Mouse (Mus musculus): ENCODE results near the gene Phactr4. TPM values are rescaled to one million over a fixed set of nuclear protein-coding genes. Genes with fewer than 3 reads are reported as not detected.

Gene Phactr4
- 6.1 and 8.3 TPM in 2 replicates for polyA plus RNA-seq (2012; rRNA removed)

DNA sequence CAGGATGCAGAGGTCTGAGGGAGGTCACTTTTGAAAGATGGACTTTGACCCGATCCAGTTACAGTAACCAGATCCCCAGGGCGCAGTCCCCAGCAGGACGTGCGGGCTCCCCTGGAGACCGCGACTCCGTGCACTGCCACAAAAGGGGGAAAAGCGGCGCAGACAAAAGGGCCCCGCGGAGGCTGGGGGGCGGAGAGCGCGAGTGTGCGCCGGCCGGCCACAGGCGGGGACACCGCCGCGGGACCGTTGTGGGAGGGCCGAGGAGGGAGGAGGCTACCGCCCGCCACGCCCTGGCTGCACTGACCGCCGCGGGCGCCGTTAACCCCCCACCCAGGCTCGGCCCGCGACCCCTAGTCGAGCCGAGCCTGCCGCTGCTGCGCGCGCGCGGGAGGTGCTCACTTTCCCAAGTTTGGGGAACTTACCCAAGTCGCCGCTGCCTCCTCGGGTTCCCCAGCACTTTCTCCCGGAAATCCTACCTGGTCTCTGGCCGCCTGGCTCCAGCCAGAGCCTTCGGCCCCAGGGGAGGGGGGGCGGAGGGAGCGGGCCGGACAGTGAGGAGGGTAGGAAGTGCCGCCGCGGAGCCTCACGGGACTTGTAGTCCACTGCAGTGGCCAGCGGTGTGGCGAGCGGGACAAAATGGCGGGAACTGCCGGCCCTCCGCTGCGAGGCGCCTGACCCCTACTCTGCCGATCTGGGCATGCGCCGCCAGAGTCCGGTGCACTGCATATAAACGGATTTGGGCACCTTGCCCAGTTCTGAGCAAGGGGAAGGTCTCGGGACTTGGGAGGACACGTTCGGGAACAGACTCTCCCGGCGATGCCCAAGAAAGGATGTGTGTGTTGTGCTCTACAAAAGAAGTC is at the start of gene Phactr4:
Phactr4 (minus strand) TSS at position 567 of the 860 bp plus-strand sequence.

DNA sequence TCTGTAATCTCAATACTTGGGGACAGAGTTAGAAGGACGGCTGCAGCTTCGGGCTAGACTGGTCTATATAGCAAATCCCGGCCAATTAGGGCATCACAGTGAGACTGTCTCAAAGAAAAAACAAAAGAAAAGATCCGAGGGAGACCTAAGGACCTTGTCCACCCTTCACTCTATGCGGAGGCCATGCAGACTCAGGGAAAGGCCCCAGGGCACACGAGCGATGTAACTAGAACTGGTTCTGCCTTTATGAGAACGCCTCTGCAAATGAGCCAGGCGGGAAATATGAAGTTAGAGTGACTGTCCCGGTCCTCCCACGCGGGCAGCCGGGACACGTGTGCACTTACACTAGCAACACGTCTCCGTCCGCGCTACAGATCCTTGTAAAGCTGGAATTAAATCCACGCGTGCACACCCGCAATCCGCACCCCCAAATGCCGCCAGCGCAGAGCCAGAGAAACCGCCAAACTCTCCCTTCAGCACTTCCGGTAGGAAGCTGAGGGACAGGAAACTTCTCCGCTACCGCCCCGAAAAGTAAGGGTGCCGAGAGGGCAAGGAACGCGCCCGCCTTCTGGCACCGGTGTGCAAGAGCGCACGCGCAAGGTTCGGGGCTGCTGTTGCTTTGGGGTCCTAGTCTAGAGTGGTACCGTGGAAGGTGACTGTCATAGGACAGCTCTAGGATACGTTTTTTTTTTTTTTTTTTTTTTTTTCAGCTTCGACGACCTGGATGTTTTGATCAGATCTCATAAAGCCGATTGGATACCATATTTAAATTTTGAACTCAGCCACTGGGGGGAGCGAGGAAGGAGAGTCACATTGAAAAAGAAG is 41.4 kb upstream of the Phactr4 start, which contains the start of gene Med18:
Med18 (minus strand) TSS at position 492 of the 825 bp plus-strand sequence.

DNA sequence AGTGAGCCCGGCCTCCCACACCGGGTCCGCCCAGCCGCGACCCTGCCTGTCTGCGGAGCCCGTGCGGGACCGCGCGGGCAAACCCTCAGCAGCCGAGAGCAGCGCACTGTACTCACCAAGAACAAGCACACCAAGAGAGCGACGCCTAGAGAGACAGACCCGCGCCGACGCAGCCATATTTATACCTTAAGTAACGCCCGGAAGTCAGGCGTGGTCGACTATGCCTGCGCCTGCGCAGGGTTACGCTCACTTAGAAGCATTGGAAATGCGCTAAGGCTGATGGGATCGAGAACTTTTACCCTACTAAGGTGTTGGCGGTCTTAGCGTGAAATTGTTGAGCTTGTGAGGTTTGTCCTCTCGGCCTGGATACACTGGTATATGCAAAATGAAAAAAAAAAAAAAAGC is 68.8 kb downstream of the Phactr4 start, which contains the start of gene Rcc1:
Rcc1 (minus strand) TSS at position 125 of the 405 bp plus-strand sequence.

DNA sequence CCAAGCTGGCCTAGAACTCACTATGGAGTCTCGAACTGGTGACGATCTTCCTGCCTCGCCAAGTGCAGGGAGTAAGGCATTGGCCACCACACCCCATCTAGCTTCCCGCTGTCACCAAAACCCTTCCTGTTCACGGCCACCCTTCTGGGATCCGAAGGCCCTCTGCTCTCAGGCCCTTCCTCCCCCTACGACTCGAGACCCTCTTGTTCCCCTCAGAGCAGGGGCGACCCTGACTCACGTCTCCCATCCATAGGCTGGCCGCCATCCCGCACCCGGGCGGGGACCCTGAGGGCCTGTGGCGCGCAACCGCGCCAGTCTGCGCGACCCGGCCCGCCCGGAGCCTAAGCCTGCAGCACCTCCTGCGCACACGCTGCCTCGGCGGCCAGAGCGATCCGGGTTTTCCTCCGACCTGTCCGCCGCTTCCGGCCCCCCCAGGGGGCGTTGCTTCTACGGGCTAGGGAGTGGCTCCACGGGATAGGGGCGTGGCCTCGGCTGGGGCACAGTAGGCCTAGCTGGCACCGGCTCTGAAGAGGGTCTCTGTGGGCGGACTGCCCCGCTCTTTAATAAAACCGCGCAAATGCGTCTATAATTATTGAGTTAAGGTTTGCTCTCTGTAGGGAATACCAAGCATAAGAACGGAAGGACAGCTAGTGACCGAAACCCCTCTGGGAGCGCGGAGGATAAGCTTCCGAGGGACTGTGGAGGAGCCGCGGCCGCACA is 93.0 kb downstream of the Phactr4 start, which contains the start of gene Trnau1ap:
Trnau1ap (minus strand) TSS at position 424 of the 720 bp plus-strand sequence.

Other genes with a start within 250 kb of the Phactr4 start
- 7.6 and 9.7 TPM in 2 replicates for gene Ythdf2, start 210.2 kb downstream of the Phactr4 start, polyA plus RNA-seq (2012; rRNA removed)
- gene Gmeb1, start 160.9 kb downstream of the Phactr4 start, polyA plus RNA-seq (2012; rRNA removed), result 8.1 and 8.5 TPM in 2 replicates
- 22.7 and 29.7 TPM in 2 replicates for gene Taf12, start 148.1 kb downstream of the Phactr4 start, polyA plus RNA-seq (2012; rRNA removed)
- 0.27 and 0.56 TPM in 2 replicates for gene Rab42, start 119.1 kb downstream of the Phactr4 start, polyA plus RNA-seq (2012; rRNA removed)
- 7.4 and 10.1 TPM in 2 replicates for gene Trnau1ap, start 93.0 kb downstream of the Phactr4 start, polyA plus RNA-seq (2012; rRNA removed)
- gene Rcc1, start 68.9 kb downstream of the Phactr4 start, polyA plus RNA-seq (2012; rRNA removed), result 20.5 and 26.5 TPM in 2 replicates
- 4.7 and 5.2 TPM in 2 replicates for gene Med18, start 41.4 kb upstream of the Phactr4 start, polyA plus RNA-seq (2012; rRNA removed)
- gene Sesn2, start 88.0 kb upstream of the Phactr4 start, polyA plus RNA-seq (2012; rRNA removed), result 2.9 and 3.3 TPM in 2 replicates
- gene Atpif1, start 111.2 kb upstream of the Phactr4 start, polyA plus RNA-seq (2012; rRNA removed), result 941 and 974 TPM in 2 replicates
- 98.9 and 101 TPM in 2 replicates for gene Dnajc8, start 113.1 kb upstream of the Phactr4 start, polyA plus RNA-seq (2012; rRNA removed)
- 0.42 and 0.65 TPM in 2 replicates for gene Ptafr, start 141.6 kb upstream of the Phactr4 start, polyA plus RNA-seq (2012; rRNA removed)
- 11.6 and 13.3 TPM in 2 replicates for gene Eya3, start 216.5 kb upstream of the Phactr4 start, polyA plus RNA-seq (2012; rRNA removed)